Mouse (Mus musculus): ENCODE results near the gene Scn9a. TPM values are rescaled to one million over a fixed set of nuclear protein-coding genes. Genes with fewer than 3 reads are reported as not detected.
A peak's percentile ranks its signal among the peaks of the same experiment; 100 is the strongest.

Scn9a gene
- polyA plus RNA-seq, 1 experiment from 2014 or later = 3.4 TPM

DNA sequence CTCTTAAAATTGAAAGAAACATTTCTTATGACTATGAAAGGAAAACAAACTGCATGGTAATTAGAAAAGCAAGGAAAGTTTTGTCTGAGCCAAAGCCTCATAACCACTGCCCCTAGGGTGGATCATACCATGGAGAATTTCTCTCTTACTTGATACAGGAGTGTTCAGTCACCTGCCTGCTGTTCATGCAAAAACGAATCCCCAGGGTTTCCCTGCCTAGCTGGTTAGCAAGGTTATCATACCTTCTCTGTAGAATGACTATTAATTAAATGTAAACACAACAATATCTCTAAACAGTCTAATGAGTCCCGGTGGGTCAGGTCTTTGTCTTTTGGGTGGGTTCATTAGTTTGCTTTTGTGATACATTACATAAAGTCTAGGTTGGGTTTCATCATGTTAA is 123.3 kb downstream of the Scn9a start:
- Histone ChIP-seq H3K27ac (no peak overlapping the region), H3K36me3 (no peaks in the 10 kb centered on the region), H3K4me3 (no peak overlapping the region), H3K9me3 (no peaks in the 10 kb centered on the region), H3K27me3 (ENCODE audit: insufficient read depth, poor library complexity, severe bottlenecking) (no peaks in the 10 kb centered on the region), H3K4me1 (replicated peaks) (no peaks in the 10 kb centered on the region)
- no peak for DNase-seq (ENCODE audit: low spot score)
- WGBS = 75% methylated on average over 2 of the region's 2 CpGs

DNA sequence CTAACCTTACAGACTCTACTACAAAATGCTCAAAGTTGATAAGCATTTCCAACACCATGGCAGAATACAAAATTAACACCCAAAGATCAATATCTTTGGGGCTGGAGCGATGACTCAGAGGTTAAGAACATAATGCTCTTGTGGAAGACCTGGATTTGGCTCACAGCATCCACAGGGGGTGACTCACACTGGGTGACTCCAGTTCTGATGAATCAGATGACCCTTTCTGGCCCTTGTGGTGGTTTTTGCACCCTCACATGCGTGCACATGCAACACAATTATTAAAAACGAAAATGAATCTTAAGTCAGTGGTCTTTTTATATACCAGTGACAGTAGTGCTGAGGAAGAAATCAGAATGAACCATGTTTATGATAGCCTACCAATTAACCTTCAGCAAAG is 126.7 kb downstream of the Scn9a start:
- DNase-seq (ENCODE audit: low spot score) = no peak
- no peak overlapping the region for H3K27ac ChIP-seq
- no peaks in the 10 kb centered on the region for H3K36me3 ChIP-seq
- H3K4me3 ChIP-seq = no peak overlapping the region
- no peaks in the 10 kb centered on the region for H3K4me1 ChIP-seq (replicated peaks)
- no peaks in the 10 kb centered on the region for H3K9me3 ChIP-seq
- WGBS = 83% methylated on average over 3 of the region's 3 CpGs
- H3K27me3 ChIP-seq (ENCODE audit: insufficient read depth, poor library complexity, severe bottlenecking) = no peaks in the 10 kb centered on the region

DNA sequence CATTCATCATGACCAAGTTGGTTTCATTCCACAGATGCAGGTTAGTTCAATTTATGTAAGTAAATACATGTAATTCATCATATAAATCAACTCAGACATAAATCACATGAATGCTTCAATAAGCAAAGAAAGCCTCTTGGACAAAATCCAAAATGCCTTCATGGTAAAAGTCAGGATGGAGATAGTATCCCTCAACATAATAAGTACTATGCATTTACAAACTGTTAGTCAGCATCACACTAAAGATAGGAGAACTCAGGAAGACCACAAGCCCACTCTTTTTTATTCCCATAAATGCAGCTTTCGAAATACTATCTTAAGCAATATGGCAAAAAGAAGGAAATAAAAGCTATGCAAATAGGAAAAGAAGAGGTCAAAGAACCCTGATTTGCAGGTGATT is 127.1 kb downstream of the Scn9a start:
- no peaks in the 10 kb centered on the region for H3K27me3 ChIP-seq (ENCODE audit: insufficient read depth, poor library complexity, severe bottlenecking)
- WGBS = 86% methylated on average over 1 of the region's 1 CpGs
- no peak overlapping the region for H3K27ac ChIP-seq
- no peak for DNase-seq (ENCODE audit: low spot score)
- H3K9me3 ChIP-seq = no peaks in the 10 kb centered on the region
- H3K36me3 ChIP-seq = no peaks in the 10 kb centered on the region
- no peaks in the 10 kb centered on the region for H3K4me1 ChIP-seq (replicated peaks)
- no peak overlapping the region for H3K4me3 ChIP-seq

GRCm38 (mm10) chr2:66502158-66502557 is 132.6 kb downstream of the Scn9a start:
- H3K36me3 ChIP-seq = no peaks in the 10 kb centered on the region
- H3K4me1 ChIP-seq (replicated peaks) = no peaks in the 10 kb centered on the region
- no peaks in the 10 kb centered on the region for H3K27me3 ChIP-seq (ENCODE audit: insufficient read depth, poor library complexity, severe bottlenecking)
- DNase-seq (ENCODE audit: low spot score) = no peak
- no peak overlapping the region for H3K4me3 ChIP-seq
- no peak overlapping the region for H3K27ac ChIP-seq
- H3K9me3 ChIP-seq = no peaks in the 10 kb centered on the region
- WGBS = 83% methylated on average over 3 of the region's 3 CpGs

DNA sequence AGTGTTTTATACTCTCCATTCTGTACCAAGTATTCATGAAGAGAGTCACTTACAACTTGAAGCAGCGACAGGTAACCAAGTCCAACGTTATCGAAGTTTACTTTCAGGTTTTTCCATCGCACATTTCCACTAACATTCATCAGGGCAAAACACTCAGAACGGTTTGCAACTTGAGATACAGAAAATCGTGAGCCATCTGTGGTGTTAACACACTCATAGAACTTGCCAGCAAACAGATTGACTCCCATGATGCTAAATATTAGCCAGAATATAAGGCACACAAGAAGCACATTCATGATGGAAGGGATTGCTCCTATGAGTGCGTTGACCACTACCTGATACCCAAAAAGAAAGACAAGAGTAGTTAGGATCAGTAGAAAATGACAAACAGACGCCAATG is 140.2 kb downstream of the Scn9a start:
- no peaks in the 10 kb centered on the region for H3K4me1 ChIP-seq (replicated peaks)
- no peak overlapping the region for H3K27ac ChIP-seq
- H3K4me3 ChIP-seq = no peak overlapping the region
- H3K27me3 ChIP-seq (ENCODE audit: insufficient read depth, poor library complexity, severe bottlenecking) = no peaks in the 10 kb centered on the region
- no peaks in the 10 kb centered on the region for H3K9me3 ChIP-seq
- 88% methylated on average over 8 of the region's 8 CpGs for WGBS
- DNase-seq (ENCODE audit: low spot score) = no peak
- H3K36me3 ChIP-seq = no peaks in the 10 kb centered on the region

DNA sequence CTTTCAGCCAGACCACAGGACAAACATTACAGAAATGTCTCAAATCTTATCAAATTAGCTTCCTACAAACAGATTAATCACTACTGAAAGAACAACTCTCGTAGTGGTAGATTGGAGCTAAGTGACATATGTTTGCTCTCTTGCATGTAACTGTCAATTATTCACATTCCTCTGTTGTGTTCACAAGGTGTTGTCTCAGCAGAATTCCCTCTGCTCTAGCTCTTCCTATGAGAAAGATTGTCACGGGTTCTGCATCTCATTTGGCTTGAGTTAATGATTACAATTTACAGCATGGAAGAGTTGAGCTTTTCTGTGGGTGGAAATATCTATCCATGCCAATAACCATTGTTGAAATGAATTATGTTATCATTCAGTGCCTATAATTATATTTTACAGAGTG is 156.4 kb downstream of the Scn9a start:
- 79% methylated on average over 2 of the region's 2 CpGs for WGBS

DNA sequence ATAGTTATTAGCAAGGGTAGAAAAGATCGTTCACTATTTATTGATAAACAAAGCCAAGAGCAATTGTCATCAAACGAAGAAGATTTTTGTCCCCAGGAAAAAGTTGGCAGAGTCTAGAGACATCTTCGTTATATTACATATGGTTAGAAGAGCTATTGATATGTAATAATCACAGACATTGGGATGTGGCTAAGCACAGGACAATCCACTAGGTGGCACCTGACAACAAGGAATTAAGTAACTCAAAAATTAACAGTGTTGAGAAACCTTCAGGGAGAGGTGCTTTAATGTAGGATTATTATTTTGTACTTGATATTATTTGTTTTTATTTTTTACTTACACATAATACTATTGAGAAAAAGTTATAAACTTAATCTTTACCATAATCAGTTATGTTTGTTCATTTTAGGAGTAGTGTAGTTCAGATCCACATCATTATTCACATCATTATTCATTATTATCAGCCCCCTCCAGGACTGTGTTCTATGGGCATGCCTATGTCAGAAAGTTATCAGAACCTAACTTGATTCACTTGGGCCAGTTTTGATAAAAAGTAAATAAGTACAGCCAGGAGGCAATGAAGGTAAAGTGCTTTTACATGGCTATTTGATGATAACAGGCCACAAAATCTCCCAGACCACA is 161.5 kb downstream of the Scn9a start:
- no peak overlapping the region for H3K27ac ChIP-seq
- no peaks in the 10 kb centered on the region for H3K27me3 ChIP-seq (ENCODE audit: insufficient read depth, poor library complexity, severe bottlenecking)
- no peaks in the 10 kb centered on the region for H3K9me3 ChIP-seq
- H3K4me1 ChIP-seq (replicated peaks) = no peaks in the 10 kb centered on the region
- H3K4me3 ChIP-seq = no peak overlapping the region
- 62% methylated on average over 3 of the region's 3 CpGs for WGBS
- no peaks in the 10 kb centered on the region for H3K36me3 ChIP-seq
- no peak for DNase-seq (ENCODE audit: low spot score)

More for the DNA sequence above, 156.4 kb downstream of the Scn9a start:
- no peaks in the 10 kb centered on the region for H3K36me3 ChIP-seq
- H3K27me3 ChIP-seq (ENCODE audit: insufficient read depth, poor library complexity, severe bottlenecking) = no peaks in the 10 kb centered on the region
- H3K4me1 ChIP-seq (replicated peaks) = no peaks in the 10 kb centered on the region
- no peaks in the 10 kb centered on the region for H3K9me3 ChIP-seq
- DNase-seq (ENCODE audit: low spot score) = no peak
- H3K27ac ChIP-seq = no peak overlapping the region
- no peak overlapping the region for H3K4me3 ChIP-seq

DNA sequence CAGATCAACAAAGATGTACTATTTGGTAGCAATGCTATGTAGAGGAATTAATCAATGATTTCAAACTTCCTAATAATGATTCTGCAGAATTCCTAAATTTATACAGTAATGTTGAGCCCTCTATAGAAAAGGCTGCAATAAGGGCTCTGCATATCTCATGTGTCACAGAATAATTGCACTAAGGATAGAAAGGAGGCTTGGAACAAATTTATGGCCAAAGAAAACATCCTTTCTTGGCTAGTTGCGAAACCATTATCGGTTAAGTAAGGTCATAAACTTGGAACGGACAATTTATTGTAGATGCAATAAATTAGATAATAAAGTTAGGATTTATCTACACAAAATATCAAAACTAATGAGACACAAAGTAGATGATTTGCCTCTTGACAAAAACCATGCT is 169.3 kb downstream of the Scn9a start:
- Histone ChIP-seq H3K4me3 (no peak overlapping the region), H3K4me1 (replicated peaks) (no peaks in the 10 kb centered on the region)
- WGBS = 95% methylated on average over 3 of the region's 3 CpGs

DNA sequence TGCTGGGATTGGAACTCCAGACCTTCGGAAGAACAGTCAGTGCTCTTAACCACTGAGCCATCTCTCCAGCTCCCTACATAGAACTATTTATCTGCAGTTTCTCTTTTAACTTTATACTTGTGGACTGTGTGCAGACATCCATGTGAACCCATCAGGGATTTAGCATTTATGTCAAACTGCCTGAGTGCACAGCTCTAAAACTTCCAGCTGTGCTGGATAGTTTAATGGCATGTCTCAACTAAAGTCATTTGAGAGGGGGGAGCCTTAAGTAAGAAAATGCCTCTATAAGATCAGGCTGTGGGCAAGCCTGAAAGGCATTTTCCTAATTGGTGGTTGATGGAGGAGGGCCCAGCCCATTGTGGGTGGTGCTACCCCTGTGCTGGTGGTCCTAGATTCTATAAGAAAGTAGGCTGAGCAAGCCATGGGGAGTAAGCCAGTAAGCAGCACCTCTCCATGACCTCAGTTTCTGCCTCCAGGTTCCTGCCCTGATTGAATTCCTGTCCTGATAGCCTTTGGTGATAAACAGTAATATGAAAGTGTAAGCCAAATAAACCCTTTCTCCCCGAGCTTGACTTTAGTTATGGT is 169.8 kb downstream of the Scn9a start:
- Histone ChIP-seq H3K9me3 (no peaks in the 10 kb centered on the region), H3K36me3 (no peaks in the 10 kb centered on the region), H3K27me3 (ENCODE audit: insufficient read depth, poor library complexity, severe bottlenecking) (no peaks in the 10 kb centered on the region), H3K4me1 (replicated peaks) (no peaks in the 10 kb centered on the region), H3K4me3 (no peak overlapping the region), H3K27ac (no peak overlapping the region)
- DNase-seq (ENCODE audit: low spot score) = no peak
- 94% methylated on average over 2 of the region's 2 CpGs for WGBS

More for the DNA sequence above, 169.3 kb downstream of the Scn9a start:
- DNase-seq (ENCODE audit: low spot score) = no peak
- no peaks in the 10 kb centered on the region for H3K9me3 ChIP-seq
- H3K27ac ChIP-seq = no peak overlapping the region
- H3K27me3 ChIP-seq (ENCODE audit: insufficient read depth, poor library complexity, severe bottlenecking) = no peaks in the 10 kb centered on the region
- H3K36me3 ChIP-seq = no peaks in the 10 kb centered on the region

DNA sequence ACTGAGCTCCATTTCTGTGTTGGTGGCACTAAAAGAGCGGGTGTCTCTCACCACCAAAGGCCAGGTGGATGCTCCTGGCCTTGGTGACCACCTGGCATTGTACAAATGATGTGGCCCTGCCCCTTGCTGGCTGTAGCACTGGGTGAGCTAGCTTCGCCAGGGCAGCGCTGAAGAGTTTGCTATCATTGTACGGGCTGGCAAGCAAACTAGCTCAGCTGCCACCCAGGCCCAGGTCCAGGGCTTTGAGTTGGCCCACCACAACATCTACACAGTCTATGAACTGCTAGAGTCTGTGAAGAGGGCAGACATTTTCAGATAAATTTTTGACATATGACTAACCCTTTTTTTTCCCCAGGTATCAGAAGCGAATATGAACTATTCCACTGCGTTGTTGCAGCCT is 170.8 kb downstream of the Scn9a start:
- H3K4me1 ChIP-seq (replicated peaks) = no peaks in the 10 kb centered on the region
- H3K27ac ChIP-seq = no peak overlapping the region
- H3K36me3 ChIP-seq = no peaks in the 10 kb centered on the region
- WGBS = 89% methylated on average over 6 of the region's 6 CpGs
- no peaks in the 10 kb centered on the region for H3K9me3 ChIP-seq
- H3K27me3 ChIP-seq (ENCODE audit: insufficient read depth, poor library complexity, severe bottlenecking) = no peaks in the 10 kb centered on the region
- DNase-seq (ENCODE audit: low spot score) = no peak
- H3K4me3 ChIP-seq = no peak overlapping the region

GRCm38 (mm10) chr2:66462458-66462857 is 172.3 kb downstream of the Scn9a start:
- WGBS = 89% methylated on average over 1 of the region's 1 CpGs
- Histone ChIP-seq H3K9me3 (no peaks in the 10 kb centered on the region), H3K4me3 (no peak overlapping the region), H3K27me3 (ENCODE audit: insufficient read depth, poor library complexity, severe bottlenecking) (no peaks in the 10 kb centered on the region), H3K36me3 (no peaks in the 10 kb centered on the region), H3K27ac (no peak overlapping the region), H3K4me1 (replicated peaks) (no peaks in the 10 kb centered on the region)
- DNase-seq (ENCODE audit: low spot score) = no peak

DNA sequence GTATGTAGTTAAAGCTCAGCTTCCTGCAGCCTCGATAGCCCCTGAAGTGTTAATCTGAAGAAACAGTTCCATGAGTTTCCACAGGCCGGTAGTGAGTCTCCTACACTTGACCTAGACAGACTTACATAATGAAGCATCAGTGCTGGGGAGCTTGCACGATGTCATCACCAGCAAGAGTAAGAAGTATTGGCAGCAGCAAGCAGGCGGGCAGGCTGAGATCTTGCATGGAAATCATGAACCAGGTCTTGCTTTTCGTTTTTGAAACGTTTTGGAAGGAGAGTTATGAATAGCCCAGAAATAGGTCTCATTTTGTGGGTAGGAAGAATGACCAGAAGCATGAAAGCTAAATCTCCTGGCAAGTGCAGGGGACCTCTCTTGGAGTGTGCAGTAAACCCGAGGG is 194.1 kb downstream of the Scn9a start, which contains the start of gene Scn1a:
TSS of gene Scn1a (minus strand) at position 130 of the 400 bp plus-strand sequence.
- peak; percentile 4 for DNase-seq (ENCODE audit: low spot score)
- Histone ChIP-seq H3K4me3 (peak within 1 kb of the TSS; percentile 46), H3K4me1 (replicated peaks) (peaks cover 14% of the 10 kb centered on the region), H3K9me3 (no peaks in the 10 kb centered on the region), H3K36me3 (no peaks in the 10 kb centered on the region), H3K27ac (no peak within 1 kb of the TSS), H3K27me3 (ENCODE audit: insufficient read depth, poor library complexity, severe bottlenecking) (peaks cover 7% of the 10 kb centered on the region; the same call in 1 of the 2 replicates)
- 13% methylated on average over 7 of the region's 7 CpGs for WGBS

GRCm38 (mm10) chr2:66439764-66440471 is 194.8 kb downstream of the Scn9a start:
- H3K4me1 ChIP-seq (replicated peaks) = peaks cover 14% of the 10 kb centered on the region
- H3K4me3 ChIP-seq = peak overlapping the region; percentile 46
- WGBS = 7% methylated on average over 21 of the region's 21 CpGs
- no peak overlapping the region for H3K27ac ChIP-seq
- peak; percentile 44 for DNase-seq (ENCODE audit: low spot score)
- no peaks in the 10 kb centered on the region for H3K9me3 ChIP-seq
- H3K27me3 ChIP-seq (ENCODE audit: insufficient read depth, poor library complexity, severe bottlenecking) = peaks cover 7% of the 10 kb centered on the region; the same call in 1 of the 2 replicates
- H3K36me3 ChIP-seq = no peaks in the 10 kb centered on the region

Measured in hindbrain, embryonic 10.5 days (tissue).